Mouse (Mus musculus) small intestine, adult 2 months (tissue): ENCODE results near the gene BC051142.

ENCODE experiments used
- CTCF ChIP-seq: fragments of 200-500 bp; IDR thresholded peaks from 2 replicates; pipeline ENCODE4 v1.5.1; 2012; ENCODE audit warnings: low read depth, mild to moderate bottlenecking, control low read depth, inconsistent platforms, low read length, moderate library complexity, mixed read lengths; ENCODE audit not compliant: insufficient replicate concordance, insufficient read length; ENCODE audit errors: extremely low read depth
- POLR2A ChIP-seq: fragments of 200-500 bp; IDR thresholded peaks from 2 replicates; pipeline ENCODE4 v1.6.1; 2012; ENCODE audit warnings: low read depth, mild to moderate bottlenecking, control low read depth, inconsistent platforms, low read length, moderate library complexity

DNA sequence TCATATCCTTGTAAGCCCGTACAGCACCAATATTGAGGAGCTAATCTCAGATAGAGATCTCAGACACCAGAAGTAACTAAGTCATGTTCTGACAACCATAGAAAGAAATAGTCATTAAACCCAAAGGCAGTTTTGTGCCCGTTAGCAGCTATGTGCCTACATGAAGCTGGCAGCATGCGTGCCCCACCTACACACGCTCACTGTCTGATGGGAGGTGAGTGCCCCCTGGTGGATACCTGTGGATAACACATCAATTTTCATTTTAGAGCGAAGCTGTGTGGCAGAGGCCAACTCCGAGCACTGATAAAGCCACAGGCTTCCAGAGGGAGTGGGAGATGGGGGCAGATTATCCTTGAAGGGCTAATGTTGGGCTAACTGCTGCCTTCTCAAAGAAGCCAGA is 12.5 kb downstream of the BC051142 start:
- peak; percentile 93; the same call in 1 of the 2 replicates for TF ChIP-seq CTCF
- TF ChIP-seq POLR2A, result no peak
